Mouse (Mus musculus) lung, embryonic 15.5 days (tissue): ENCODE results near the gene Pik3c2a. TPM values are rescaled to one million over a fixed set of nuclear protein-coding genes. Genes with fewer than 3 reads are reported as not detected.

Experiments
- ATAC-seq: fragments of 200-750 bp; cut with Nextera tagmentation; 2 replicates; pipeline ENCODE4 v1.8.0; 2017; ENCODE audit warnings: moderate number of reproducible peaks, borderline replicate concordance; ENCODE audit not compliant: low FRiP score, low TSS enrichment; ENCODE audit errors: extremely low read depth
- H3K27ac ChIP-seq: fragments of 300-500 bp; sonication (generic); 2 replicates; pipeline ENCODE4 v1.5.1; 2015; ENCODE audit warnings: moderate library complexity, mild to moderate bottlenecking, inconsistent platforms
- H3K27me3 ChIP-seq: fragments of 300-500 bp; sonication (generic); 2 replicates; pipeline ENCODE4 v1.6.1; 2015; ENCODE audit warnings: inconsistent platforms
- H3K36me3 ChIP-seq: fragments of 300-500 bp; sonication (generic); 2 replicates; pipeline ENCODE4 v1.6.1; 2015; ENCODE audit warnings: inconsistent platforms
- H3K4me1 ChIP-seq: fragments of 300-500 bp; sonication (generic); 2 replicates; pipeline ENCODE4 v1.6.1; 2015; ENCODE audit warnings: inconsistent platforms
- H3K4me2 ChIP-seq: fragments of 300-500 bp; sonication (generic); 2 replicates; pipeline ENCODE4 v1.6.1; 2015; ENCODE audit warnings: inconsistent platforms, mild to moderate bottlenecking, moderate library complexity
- H3K4me3 ChIP-seq: fragments of 300-500 bp; sonication (generic); 2 replicates; pipeline ENCODE4 v1.5.1; 2015; ENCODE audit warnings: mild to moderate bottlenecking, inconsistent platforms
- H3K9ac ChIP-seq: fragments of 300-500 bp; sonication (generic); 2 replicates; pipeline ENCODE4 v1.6.1; 2015; ENCODE audit warnings: inconsistent platforms
- H3K9me3 ChIP-seq: fragments of 300-500 bp; sonication (generic); 2 replicates; pipeline ENCODE4 v1.6.1; 2016; ENCODE audit warnings: inconsistent platforms
- WGBS: fragments of 180-500 bp; shearing (Covaris S2); methylation state at CpG from one replicate; pipeline ENCODE4 v1.1.7; 2015; 5-methylcytosine and 5-hydroxymethylcytosine counted together
- polyA plus RNA-seq: library from polyadenylated mRNA; unstranded; fragments of >200 nt; fragmentation: Nextera tagmentation; extraction: Ambion mirVana; gene quantifications from 2 replicates; pipeline ENCODE4 v1.2.1, GENCODE M21; 2015

Gene Pik3c2a
- polyA plus RNA-seq, 1 experiment from 2014 or later = 27.8 TPM

- Histone ChIP-seq H3K9me3 (no peaks in the 10 kb centered on the region), H3K36me3 (no peaks in the 10 kb centered on the region), H3K27me3 (no peaks in the 10 kb centered on the region), H3K4me2 (no peak overlapping the region), H3K4me1 (peaks cover 38% of the 10 kb centered on the region), H3K27ac (no peak overlapping the region), H3K9ac (no peak overlapping the region), H3K4me3 (no peak overlapping the region)
- no peak for ATAC-seq
- 47% methylated on average over 1 of the region's 1 CpGs for WGBS
Measured at GRCm38 (mm10) chr7:116290559-116290958, 152.7 kb downstream of the Pik3c2a start.

GRCm38 (mm10) chr7:116288996-116289395, 154.3 kb downstream of the Pik3c2a start:
- H3K4me1 ChIP-seq = peaks cover 34% of the 10 kb centered on the region
- H3K36me3 ChIP-seq = no peaks in the 10 kb centered on the region
- H3K27ac ChIP-seq = no peak overlapping the region
- WGBS = 79% methylated on average over 3 of the region's 3 CpGs
- no peak for ATAC-seq
- no peaks in the 10 kb centered on the region for H3K27me3 ChIP-seq
- H3K9ac ChIP-seq = no peak overlapping the region
- H3K9me3 ChIP-seq = no peaks in the 10 kb centered on the region
- H3K4me2 ChIP-seq = no peak overlapping the region
- no peak overlapping the region for H3K4me3 ChIP-seq

DNA sequence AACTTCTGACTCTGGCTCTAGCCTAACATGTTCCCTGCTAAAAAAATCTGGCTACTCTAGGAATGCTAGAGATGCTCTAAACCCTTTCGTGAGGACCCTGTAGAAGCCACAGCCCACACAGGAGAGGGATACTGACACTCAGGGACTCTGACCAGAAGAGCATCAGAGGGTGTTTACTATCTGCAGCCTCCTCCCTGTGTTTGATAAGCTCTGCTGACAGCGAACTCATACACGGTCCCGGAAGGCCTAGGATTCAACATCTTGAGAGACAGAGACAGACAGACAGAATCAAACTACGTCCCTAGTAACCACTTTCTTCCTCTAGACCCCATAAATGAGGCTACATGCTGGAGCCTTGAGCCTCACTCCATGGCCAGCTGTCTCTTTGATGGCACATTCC, 155.3 kb downstream of the Pik3c2a start:
- no peak overlapping the region for H3K4me3 ChIP-seq
- no peaks in the 10 kb centered on the region for H3K27me3 ChIP-seq
- no peaks in the 10 kb centered on the region for H3K9me3 ChIP-seq
- H3K36me3 ChIP-seq = no peaks in the 10 kb centered on the region
- ATAC-seq = no peak
- WGBS = 61% methylated on average over 5 of the region's 5 CpGs
- H3K4me1 ChIP-seq = peaks cover 41% of the 10 kb centered on the region
- H3K9ac ChIP-seq = no peak overlapping the region
- H3K4me2 ChIP-seq = no peak overlapping the region
- H3K27ac ChIP-seq = no peak overlapping the region

Other genes with a start within 250 kb of the Pik3c2a start
- gene Plekha7, start 135.1 kb downstream of the Pik3c2a start, polyA plus RNA-seq = 12.1 and 15.1 TPM in 2 replicates
- gene Rps13, start 109.3 kb downstream of the Pik3c2a start, polyA plus RNA-seq = 732 and 837 TPM in 2 replicates
- gene Nucb2, start 60.9 kb upstream of the Pik3c2a start, polyA plus RNA-seq = 18.2 and 19.0 TPM in 2 replicates